Mouse (Mus musculus): Measurements from ENCODE around the gene Camp. TPM values are rescaled to one million over a fixed set of nuclear protein-coding genes. Genes with fewer than 3 reads are reported as not detected.
A peak's percentile ranks its signal among the peaks of the same experiment; 100 is the strongest.
"Not testable (repeated sequence)": the region's sequence is repeated elsewhere in the genome, so short reads cannot be mapped to it uniquely, and the experiment has no call there.

Gene Camp
- polyA plus RNA-seq, 1 experiment = not detected

DNA sequence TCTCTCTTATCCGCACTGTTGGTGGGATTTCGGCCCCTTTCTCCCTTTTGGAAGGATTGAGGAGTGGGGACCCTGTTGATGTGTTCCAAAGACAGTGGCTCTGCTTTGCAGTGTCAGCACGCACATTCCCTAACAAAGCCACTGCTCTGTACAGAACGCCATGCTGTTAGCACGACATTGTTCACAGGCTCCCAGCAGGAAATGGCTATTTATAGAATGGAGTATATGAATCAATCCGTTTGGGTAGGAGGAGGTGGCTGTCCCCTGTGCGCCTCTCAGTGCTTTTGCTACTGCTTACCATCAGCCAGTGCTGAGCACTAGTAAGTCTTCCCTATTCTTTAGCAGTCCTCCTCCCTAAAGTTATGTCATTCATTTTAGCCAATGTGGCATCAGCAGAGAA lies 36.0 kb downstream of the Camp start:
- Histone ChIP-seq H3K27ac (ENCODE audit: insufficient read depth, low read depth, low read length) (no peak overlapping the region), H3K27me3 (replicated peaks; ENCODE audit: control insufficient read depth, insufficient read depth, low read length) (no peaks in the 10 kb centered on the region), H3K4me1 (ENCODE audit: control insufficient read depth, insufficient read depth, low read length) (no peaks in the 10 kb centered on the region), H3K4me3 (ENCODE audit: insufficient read depth, low read depth, low read length) (no peak overlapping the region), H3K36me3 (ENCODE audit: control insufficient read depth, insufficient read depth, low read length) (no peaks in the 10 kb centered on the region)
- TF ChIP-seq POLR2A (IDR thresholded peaks at IDR 0.05; ENCODE audit: low read depth, low read length) (no peak), CTCF (conservative IDR thresholded peaks at IDR 0.05; ENCODE audit: insufficient read depth, insufficient read length, low read depth, low read length) (no peak)
- WGBS = 51% methylated on average over 7 of the region's 7 CpGs
- no peak for DNase-seq

DNA sequence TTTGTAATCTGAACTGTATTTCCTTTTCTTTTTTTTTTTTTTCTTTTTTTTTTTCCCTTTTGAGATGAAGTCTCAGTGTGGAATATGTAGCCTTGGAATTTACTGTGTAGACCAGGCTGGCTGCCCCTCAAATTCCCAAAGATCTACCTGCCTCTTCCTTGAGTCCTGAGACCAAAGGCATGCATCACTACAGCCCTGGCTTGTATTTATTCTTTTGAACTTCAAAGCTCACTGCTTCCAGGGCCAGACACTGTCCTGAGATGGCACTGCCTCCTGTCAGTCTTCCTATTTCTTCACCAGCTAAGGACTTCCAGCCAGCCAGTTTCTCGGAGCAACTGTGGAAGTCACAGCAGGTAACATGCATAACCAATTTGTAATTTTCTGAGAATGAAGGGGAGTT lies 37.4 kb downstream of the Camp start, which contains the start of gene Spink8:
Gene Spink8, plus strand, starts transcription at position 301 of the 400 bp plus-strand sequence.
- 59% methylated on average over 1 of the region's 1 CpGs for WGBS
- Histone ChIP-seq H3K27ac (ENCODE audit: insufficient read depth, low read depth, low read length) (no peak within 1 kb of the TSS), H3K27me3 (replicated peaks; ENCODE audit: control insufficient read depth, insufficient read depth, low read length) (no peaks in the 10 kb centered on the region), H3K36me3 (ENCODE audit: control insufficient read depth, insufficient read depth, low read length) (no peaks in the 10 kb centered on the region), H3K4me1 (ENCODE audit: control insufficient read depth, insufficient read depth, low read length) (no peaks in the 10 kb centered on the region), H3K4me3 (ENCODE audit: insufficient read depth, low read depth, low read length) (no peak within 1 kb of the TSS)
- no peak for TF ChIP-seq CTCF (conservative IDR thresholded peaks at IDR 0.05; ENCODE audit: insufficient read depth, insufficient read length, low read depth, low read length)
- TF ChIP-seq POLR2A (IDR thresholded peaks at IDR 0.05; ENCODE audit: low read depth, low read length) = no peak
- no peak for DNase-seq

GRCm38 (mm10) chr9:109807898-109808297 lies 41.5 kb downstream of the Camp start:
- Histone ChIP-seq H3K4me3 (ENCODE audit: insufficient read depth, low read depth, low read length) (no peak overlapping the region), H3K27me3 (replicated peaks; ENCODE audit: control insufficient read depth, insufficient read depth, low read length) (no peaks in the 10 kb centered on the region), H3K4me1 (ENCODE audit: control insufficient read depth, insufficient read depth, low read length) (no peaks in the 10 kb centered on the region; the same call in 1 of the 2 replicates), H3K27ac (ENCODE audit: insufficient read depth, low read depth, low read length) (no peak overlapping the region), H3K36me3 (ENCODE audit: control insufficient read depth, insufficient read depth, low read length) (no peaks in the 10 kb centered on the region)
- no peak for DNase-seq
- TF ChIP-seq POLR2A (IDR thresholded peaks at IDR 0.05; ENCODE audit: low read depth, low read length) = no peak
- TF ChIP-seq CTCF (conservative IDR thresholded peaks at IDR 0.05; ENCODE audit: insufficient read depth, insufficient read length, low read depth, low read length) = no peak
- 13% methylated on average over 3 of the region's 3 CpGs for WGBS

DNA sequence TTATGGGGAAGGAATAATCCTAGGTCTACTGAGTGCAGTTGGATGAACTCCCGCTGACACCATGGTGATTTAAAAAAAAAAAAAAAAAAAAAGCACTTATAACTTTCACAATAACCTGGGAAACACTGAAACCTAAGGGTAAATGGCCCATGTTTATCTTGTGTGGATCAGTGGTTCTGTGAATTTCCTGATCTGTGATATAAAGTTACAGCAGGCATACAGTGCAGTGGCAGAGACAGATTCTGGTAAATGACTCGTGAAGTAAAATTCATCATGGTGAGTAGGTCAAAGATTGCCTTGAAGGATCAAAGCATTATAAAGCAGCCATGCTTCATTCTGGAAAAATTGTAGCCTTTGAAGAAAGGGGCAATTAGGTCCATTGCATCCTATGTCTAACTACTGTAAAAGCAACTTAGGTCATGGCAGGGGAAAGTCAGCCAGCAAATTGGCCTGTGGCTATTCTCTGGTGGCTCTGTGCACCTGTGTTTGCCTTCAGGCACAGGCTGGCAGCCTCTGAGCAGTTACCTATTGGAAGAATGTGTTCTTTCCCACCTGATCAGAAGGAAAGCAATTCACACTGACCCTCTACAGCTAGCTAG lies 42.6 kb downstream of the Camp start:
- no peaks in the 10 kb centered on the region for H3K36me3 ChIP-seq (ENCODE audit: control insufficient read depth, insufficient read depth, low read length)
- no peak overlapping the region for H3K4me3 ChIP-seq (ENCODE audit: insufficient read depth, low read depth, low read length)
- DNase-seq = peak; percentile 3
- no peaks in the 10 kb centered on the region; the same call in 1 of the 2 replicates for H3K4me1 ChIP-seq (ENCODE audit: control insufficient read depth, insufficient read depth, low read length)
- H3K27me3 ChIP-seq (replicated peaks; ENCODE audit: control insufficient read depth, insufficient read depth, low read length) = no peaks in the 10 kb centered on the region
- TF ChIP-seq POLR2A (IDR thresholded peaks at IDR 0.05; ENCODE audit: low read depth, low read length) = no peak
- TF ChIP-seq CTCF (conservative IDR thresholded peaks at IDR 0.05; ENCODE audit: insufficient read depth, insufficient read length, low read depth, low read length) = no peak
- no peak overlapping the region for H3K27ac ChIP-seq (ENCODE audit: insufficient read depth, low read depth, low read length)
- 45% methylated on average over 2 of the region's 2 CpGs for WGBS

DNA sequence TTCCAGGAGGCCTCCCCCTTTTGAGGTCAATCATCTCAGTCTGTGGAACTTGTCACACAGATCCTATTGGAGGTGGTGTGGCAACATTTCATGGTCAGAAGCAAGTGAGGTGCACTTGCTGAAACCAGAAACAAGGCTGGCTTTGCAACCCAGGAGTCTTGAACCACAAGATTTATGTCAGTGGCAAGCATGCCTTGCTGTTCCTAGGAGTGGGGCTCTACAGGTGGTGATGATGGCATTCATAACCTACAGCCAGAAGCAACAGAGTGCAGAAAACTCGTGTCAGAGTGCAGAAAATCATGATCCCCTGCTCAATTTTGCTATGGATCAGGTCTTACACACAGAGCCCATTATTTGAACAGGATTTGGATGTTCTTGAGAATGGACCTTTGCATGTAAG lies 43.2 kb downstream of the Camp start:
- no peaks in the 10 kb centered on the region for H3K27me3 ChIP-seq (replicated peaks; ENCODE audit: control insufficient read depth, insufficient read depth, low read length)
- H3K4me1 ChIP-seq (ENCODE audit: control insufficient read depth, insufficient read depth, low read length) = no peaks in the 10 kb centered on the region; the same call in 1 of the 2 replicates
- H3K27ac ChIP-seq (ENCODE audit: insufficient read depth, low read depth, low read length) = no peak overlapping the region
- DNase-seq = no peak
- no peak overlapping the region for H3K4me3 ChIP-seq (ENCODE audit: insufficient read depth, low read depth, low read length)
- 18% methylated on average over 1 of the region's 1 CpGs for WGBS
- no peak for TF ChIP-seq CTCF (conservative IDR thresholded peaks at IDR 0.05; ENCODE audit: insufficient read depth, insufficient read length, low read depth, low read length)
- no peak for TF ChIP-seq POLR2A (IDR thresholded peaks at IDR 0.05; ENCODE audit: low read depth, low read length)
- no peaks in the 10 kb centered on the region for H3K36me3 ChIP-seq (ENCODE audit: control insufficient read depth, insufficient read depth, low read length)

DNA sequence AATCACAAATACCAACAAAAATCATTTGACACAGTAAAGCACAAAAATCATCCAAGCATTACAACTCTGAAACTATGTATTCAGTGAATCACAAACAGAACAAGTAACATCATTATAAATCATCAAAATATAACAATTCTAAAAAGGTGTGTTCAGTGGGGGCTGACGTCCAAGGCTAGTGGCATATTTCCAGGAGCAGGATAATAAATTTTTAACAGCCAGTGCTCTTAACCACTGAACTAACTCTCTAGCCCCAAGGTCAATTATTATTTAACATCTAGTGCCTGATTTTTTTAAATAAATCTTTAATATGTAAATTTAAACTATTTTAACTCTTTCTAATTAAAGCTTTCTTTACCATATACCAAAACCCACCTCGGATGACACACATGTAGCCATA lies 43.8 kb downstream of the Camp start:
- H3K27ac ChIP-seq (ENCODE audit: insufficient read depth, low read depth, low read length); H3K4me1 ChIP-seq (ENCODE audit: control insufficient read depth, insufficient read depth, low read length); H3K27me3 ChIP-seq (replicated peaks; ENCODE audit: control insufficient read depth, insufficient read depth, low read length); H3K36me3 ChIP-seq (ENCODE audit: control insufficient read depth, insufficient read depth, low read length); H3K4me3 ChIP-seq (ENCODE audit: insufficient read depth, low read depth, low read length): not testable (repeated sequence)
- 38% methylated on average over 2 of the region's 2 CpGs for WGBS
- DNase-seq = peak; percentile 54

DNA sequence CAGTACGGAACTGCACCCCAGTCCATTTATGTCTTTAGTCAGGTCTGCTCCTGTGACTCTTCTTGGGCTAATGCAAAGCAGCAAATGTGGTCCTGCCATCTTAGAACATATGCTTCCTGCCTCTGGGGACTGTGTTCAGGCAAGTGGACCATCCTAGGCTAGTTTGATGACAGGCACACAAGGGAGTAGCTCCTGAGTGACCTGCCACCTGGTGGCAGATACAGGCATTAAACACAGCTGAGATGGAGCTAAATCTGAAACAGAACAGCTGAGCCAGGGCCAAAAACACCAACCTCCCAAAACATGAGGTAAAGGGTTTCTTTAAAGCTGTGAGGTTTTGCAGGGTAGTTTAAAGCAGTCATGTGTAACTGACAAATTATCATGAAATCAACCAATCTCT lies 51.4 kb downstream of the Camp start:
- peak; percentile 23 for DNase-seq
- Histone ChIP-seq H3K36me3 (ENCODE audit: control insufficient read depth, insufficient read depth, low read length) (no peaks in the 10 kb centered on the region), H3K27ac (ENCODE audit: insufficient read depth, low read depth, low read length) (no peak overlapping the region), H3K4me3 (ENCODE audit: insufficient read depth, low read depth, low read length) (no peak overlapping the region), H3K4me1 (ENCODE audit: control insufficient read depth, insufficient read depth, low read length) (no peaks in the 10 kb centered on the region), H3K27me3 (replicated peaks; ENCODE audit: control insufficient read depth, insufficient read depth, low read length) (no peaks in the 10 kb centered on the region)
- TF ChIP-seq CTCF (conservative IDR thresholded peaks at IDR 0.05; ENCODE audit: insufficient read depth, insufficient read length, low read depth, low read length) (peak; percentile 54), POLR2A (IDR thresholded peaks at IDR 0.05; ENCODE audit: low read depth, low read length) (no peak)
- WGBS = 97% methylated on average over 1 of the region's 1 CpGs

Other genes with a start within 250 kb of the Camp start
- gene Fbxw24, start 223.6 kb downstream of the Camp start, polyA plus RNA-seq (2012; rRNA removed) = not detected in 2 replicates
- not detected in 2 replicates for gene Fbxw25, start 185.0 kb downstream of the Camp start, polyA plus RNA-seq (2012; rRNA removed)
- gene Fbxw18, start 146.9 kb downstream of the Camp start, polyA plus RNA-seq (2012; rRNA removed) = 0.05 and 0.09 TPM in 2 replicates
- not detected in 2 replicates for gene Fbxw26, start 103.5 kb downstream of the Camp start, polyA plus RNA-seq (2012; rRNA removed)
- gene Fbxw27, start 58.9 kb downstream of the Camp start, polyA plus RNA-seq (2012; rRNA removed) = not detected in 2 replicates
- gene Spink8, start 37.3 kb downstream of the Camp start, polyA plus RNA-seq (2012; rRNA removed) = 32.8 and 35.6 TPM in 2 replicates
- 36.5 and 38.6 TPM in 2 replicates for gene Nme6, start 16.9 kb downstream of the Camp start, polyA plus RNA-seq (2012; rRNA removed)
- 3.2 and 4.3 TPM in 2 replicates for gene Cdc25a, start 26.0 kb upstream of the Camp start, polyA plus RNA-seq (2012; rRNA removed)
- gene Map4, start 81.8 kb upstream of the Camp start, polyA plus RNA-seq (2012; rRNA removed) = 99.0 and 107 TPM in 2 replicates